Mouse (Mus musculus) liver, adult 2 months (tissue): ENCODE measurements around the gene Nfkb1.

Experiments used
- CTCF ChIP-seq: fragments of 200-500 bp; IDR thresholded peaks from 2 replicates; pipeline ENCODE4 v1.5.1; 2011; ENCODE audit warnings: low read depth, low read length, control low read depth
- POLR2A ChIP-seq: fragments of 200-500 bp; IDR thresholded peaks from 2 replicates; pipeline ENCODE4 v1.6.1; 2011; ENCODE audit warnings: low read length, control low read depth; ENCODE audit not compliant: insufficient read depth; ENCODE audit errors: extremely low read depth

GRCm38 (mm10) chr3:135563163-135563689, 128.1 kb downstream of the Nfkb1 start:
- TF ChIP-seq CTCF (no peak), POLR2A (no peak)
